Comparison of ENCODE assay signal across 8 mouse cellular contexts in the genomic region with DNA sequence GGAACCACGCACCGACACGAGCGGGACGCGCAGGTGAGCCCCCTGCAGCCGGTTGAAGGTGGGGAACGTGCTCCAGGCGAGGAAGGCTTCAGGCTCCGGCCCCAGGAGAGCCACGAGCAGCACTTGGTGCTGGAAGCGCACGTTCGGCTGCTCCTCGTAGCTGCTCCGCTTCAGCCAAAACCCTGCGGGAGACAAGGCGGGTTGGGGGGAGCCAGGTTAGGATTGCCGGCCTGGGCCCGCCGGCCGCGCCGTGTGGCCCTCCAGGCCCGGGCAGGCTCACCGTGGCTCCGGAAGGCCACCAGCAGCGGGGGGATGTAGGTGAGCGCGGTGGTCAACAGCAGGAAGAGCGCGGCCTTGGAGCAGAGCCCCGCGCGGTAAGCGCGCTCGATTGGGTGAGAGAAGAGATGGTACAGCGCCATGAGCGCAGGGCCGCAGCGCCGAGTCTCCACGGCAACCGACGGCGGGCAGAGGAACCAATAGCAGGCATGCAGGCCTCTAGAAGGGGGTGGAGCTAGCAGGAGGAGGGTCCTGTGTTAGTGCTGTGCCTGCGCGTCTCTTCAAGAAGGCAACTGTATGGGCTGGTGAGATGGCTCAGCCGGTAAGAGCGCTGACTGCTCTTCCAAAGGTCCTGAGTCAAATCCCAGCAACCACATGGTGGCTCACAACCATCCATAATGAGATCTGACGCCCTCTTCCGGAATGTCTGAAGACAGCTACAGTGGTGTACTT. TPM values are rescaled to one million over a fixed set of nuclear protein-coding genes. Genes with fewer than 3 reads are reported as not detected.
DNase-seq lines count a peak whose midpoint lies in the region; ATAC-seq and TF ChIP-seq lines count a peak whose summit lies in the region.

A gene (minus strand): TSS at position 534 of the 729 bp plus-strand sequence.

- peak; percentile 42; the same call in 1 of the 2 replicates for TF ChIP-seq CTCF in intestine, postnatal 0 days (IDR thresholded peaks at IDR 0.05; ENCODE audit: low read depth)

- H3K4me3 ChIP-seq in embryonic facial prominence, embryonic 11.5 days (ENCODE audit: low read depth, low read length), result peak within 1 kb of the TSS; percentile 69
- H3K4me3 ChIP-seq in intestine, postnatal 0 days (ENCODE audit: low read depth, low read length), result peak within 1 kb of the TSS; percentile 62
- peak within 1 kb of the TSS; percentile 70 for H3K4me3 ChIP-seq in limb, embryonic 11.5 days (ENCODE audit: low read depth, low read length)
- peak within 1 kb of the TSS; percentile 78 for H3K4me3 ChIP-seq in midbrain, embryonic 14.5 days (replicated peaks; ENCODE audit: low read depth, low read length)

- no peaks in the 10 kb centered on the region for H3K9me3 ChIP-seq in embryonic facial prominence, embryonic 11.5 days (replicated peaks; ENCODE audit: control insufficient read depth, low read length)
- no peaks in the 10 kb centered on the region for H3K9me3 ChIP-seq in intestine, postnatal 0 days (ENCODE audit: control insufficient read depth)
- no peaks in the 10 kb centered on the region for H3K9me3 ChIP-seq in limb, embryonic 11.5 days (ENCODE audit: control insufficient read depth, low read length)
- no peaks in the 10 kb centered on the region for H3K9me3 ChIP-seq in midbrain, embryonic 14.5 days (ENCODE audit: control insufficient read depth, low read length)

- H3K9ac ChIP-seq in embryonic facial prominence, embryonic 11.5 days (replicated peaks; ENCODE audit: low read length), result peak within 1 kb of the TSS; percentile 82
- peak within 1 kb of the TSS; percentile 51 for H3K9ac ChIP-seq in intestine, postnatal 0 days (ENCODE audit: low read depth, low read length)
- peak within 1 kb of the TSS; percentile 85 for H3K9ac ChIP-seq in limb, embryonic 11.5 days (ENCODE audit: low read length)
- peak within 1 kb of the TSS; percentile 80 for H3K9ac ChIP-seq in midbrain, embryonic 14.5 days (replicated peaks; ENCODE audit: low read length)

- ATAC-seq in embryonic facial prominence, embryonic 11.5 days (replicated peaks; ENCODE audit: insufficient number of reproducible peaks, low FRiP score, low TSS enrichment, low read depth), result peak; percentile 99
- peak; percentile 99 for ATAC-seq in granulocyte monocyte progenitor cell, adult 5-6 weeks (replicated peaks; ENCODE audit: poor library complexity, severe bottlenecking)
- peak; percentile 93 for ATAC-seq in intestine, postnatal 0 days
- peak; percentile 97 for ATAC-seq in limb, embryonic 11.5 days (ENCODE audit: insufficient number of reproducible peaks, low FRiP score, low TSS enrichment, low read depth)
- peak; percentile 99 for ATAC-seq in midbrain, embryonic 14.5 days (ENCODE audit: low FRiP score, low TSS enrichment)

- no peaks in the 10 kb centered on the region; the same call in 1 of the 2 replicates for H3K4me1 ChIP-seq in embryonic facial prominence, embryonic 11.5 days (ENCODE audit: control insufficient read depth, insufficient read depth, low read length)
- H3K4me1 ChIP-seq in intestine, postnatal 0 days (replicated peaks; ENCODE audit: control insufficient read depth, insufficient read depth, low read length), result no peaks in the 10 kb centered on the region
- peaks cover 9% of the 10 kb centered on the region; the same call in 1 of the 2 replicates for H3K4me1 ChIP-seq in limb, embryonic 11.5 days (ENCODE audit: control insufficient read depth, insufficient read depth, low read length)
- H3K4me1 ChIP-seq in midbrain, embryonic 14.5 days (ENCODE audit: control insufficient read depth, insufficient read depth, low read length), result no peaks in the 10 kb centered on the region

- peak within 1 kb of the TSS; percentile 66; the same call in 1 of the 2 replicates for H3K27ac ChIP-seq in embryonic facial prominence, embryonic 11.5 days (replicated peaks; ENCODE audit: low read depth, low read length)
- no peak within 1 kb of the TSS for H3K27ac ChIP-seq in intestine, postnatal 0 days (ENCODE audit: low read depth, low read length)
- peak within 1 kb of the TSS; percentile 86 for H3K27ac ChIP-seq in limb, embryonic 11.5 days (replicated peaks; ENCODE audit: low read depth, low read length)
- H3K27ac ChIP-seq in midbrain, embryonic 14.5 days (replicated peaks; ENCODE audit: low read depth, low read length), result peak within 1 kb of the TSS; percentile 93

- H3K27me3 ChIP-seq in embryonic facial prominence, embryonic 11.5 days (ENCODE audit: control insufficient read depth, insufficient read depth, low read length), result no peaks in the 10 kb centered on the region
- no peaks in the 10 kb centered on the region for H3K27me3 ChIP-seq in intestine, postnatal 0 days (replicated peaks; ENCODE audit: control insufficient read depth, insufficient read depth, low read length)
- no peaks in the 10 kb centered on the region for H3K27me3 ChIP-seq in limb, embryonic 11.5 days (ENCODE audit: control insufficient read depth, insufficient read depth, low read length)
- H3K27me3 ChIP-seq in midbrain, embryonic 14.5 days (ENCODE audit: control insufficient read depth, insufficient read depth, low read length), result no peaks in the 10 kb centered on the region

- under 1% methylated on average over 53 of the region's 53 CpGs for WGBS in embryonic facial prominence, embryonic 11.5 days
- under 1% methylated on average over 53 of the region's 53 CpGs for WGBS in intestine, postnatal 0 days
- WGBS in limb, embryonic 11.5 days, result under 1% methylated on average over 51 of the region's 53 CpGs
- under 1% methylated on average over 53 of the region's 53 CpGs for WGBS in midbrain, embryonic 14.5 days

- peak; percentile 90 for DNase-seq in 3134 (ENCODE audit: extremely low read depth, insufficient read length, low spot score)
- peak; percentile 89 for DNase-seq in adrenal gland, postnatal 25 days
- peak; percentile 94 for DNase-seq in embryonic facial prominence, embryonic 11.5 days (ENCODE audit: low spot score)
- peak; percentile 90 for DNase-seq in limb, embryonic 11.5 days (ENCODE audit: low spot score)
- peak; percentile 96 for DNase-seq in midbrain, embryonic 14.5 days
- peak; percentile 84 for DNase-seq in spleen, adult 12 weeks (ENCODE audit: low spot score)

- H3K36me3 ChIP-seq in embryonic facial prominence, embryonic 11.5 days (replicated peaks; ENCODE audit: control insufficient read depth, insufficient read depth, low read depth, low read length), result no peaks in the 10 kb centered on the region
- H3K36me3 ChIP-seq in intestine, postnatal 0 days (ENCODE audit: control insufficient read depth, insufficient read depth), result no peaks in the 10 kb centered on the region
- H3K36me3 ChIP-seq in limb, embryonic 11.5 days (ENCODE audit: control insufficient read depth, insufficient read depth, low read length), result no peaks in the 10 kb centered on the region
- H3K36me3 ChIP-seq in midbrain, embryonic 14.5 days (ENCODE audit: control insufficient read depth, insufficient read depth, low read length), result no peaks in the 10 kb centered on the region

- peak within 1 kb of the TSS; percentile 90 for H3K4me2 ChIP-seq in embryonic facial prominence, embryonic 11.5 days (ENCODE audit: low read depth, low read length)
- H3K4me2 ChIP-seq in intestine, postnatal 0 days (replicated peaks; ENCODE audit: low read depth), result peak within 1 kb of the TSS; percentile 98
- peak within 1 kb of the TSS; percentile 89 for H3K4me2 ChIP-seq in limb, embryonic 11.5 days (ENCODE audit: low read depth, severe bottlenecking)
- H3K4me2 ChIP-seq in midbrain, embryonic 14.5 days (ENCODE audit: low read length), result peak within 1 kb of the TSS; percentile 87

RNA-seq across cellular contexts. Expression of the gene that starts here (rescaled TPM):
- 5.1 and 7.3 TPM in 2 replicates for total RNA-seq in adrenal gland, postnatal 25 days (2021)
- 18.6 and 20.0 TPM in 2 replicates for polyA plus RNA-seq in embryonic facial prominence, embryonic 11.5 days (2014; fragmentation: Nextera tagmentation; extraction: Ambion mirVana)
- not detected in 2 replicates for total RNA-seq in granulocyte monocyte progenitor cell, adult 5-6 weeks (2014; fragmentation: Nextera tagmentation)
- not detected in 2 replicates for total RNA-seq in granulocyte monocyte progenitor cell, adult 5-6 weeks (2017)
- 1.8 and 2.2 TPM in 2 replicates for polyA plus RNA-seq in intestine, postnatal 0 days (2015; fragmentation: Nextera tagmentation; extraction: Ambion mirVana)
- polyA plus RNA-seq in limb, embryonic 11.5 days (2014; fragmentation: Nextera tagmentation; extraction: Ambion mirVana), result 19.8 and 21.9 TPM in 2 replicates
- 14.8 and 16.7 TPM in 2 replicates for polyA plus RNA-seq in midbrain, embryonic 14.5 days (2014; fragmentation: Nextera tagmentation; extraction: Ambion mirVana)

Comparison
In these comparisons a context has a peak if more than half of its experiments do, and no peak if none do; other contexts are left out.
1. Peak in ATAC-seq in granulocyte monocyte progenitor cell, adult 5-6 weeks; RNA of the gene not detected or under 1 TPM.